Mouse (Mus musculus) kidney, postnatal 14 days (tissue): ENCODE measurements around the gene Prrg2.
A peak's percentile ranks its signal among the peaks of the same experiment; 100 is the strongest.

ENCODE experiments used
- DNase-seq: peaks from one replicate; pipeline ENCODE4 v3.0.0; 2022; ENCODE audit warnings: mixed read lengths

Gene Prrg2

DNA sequence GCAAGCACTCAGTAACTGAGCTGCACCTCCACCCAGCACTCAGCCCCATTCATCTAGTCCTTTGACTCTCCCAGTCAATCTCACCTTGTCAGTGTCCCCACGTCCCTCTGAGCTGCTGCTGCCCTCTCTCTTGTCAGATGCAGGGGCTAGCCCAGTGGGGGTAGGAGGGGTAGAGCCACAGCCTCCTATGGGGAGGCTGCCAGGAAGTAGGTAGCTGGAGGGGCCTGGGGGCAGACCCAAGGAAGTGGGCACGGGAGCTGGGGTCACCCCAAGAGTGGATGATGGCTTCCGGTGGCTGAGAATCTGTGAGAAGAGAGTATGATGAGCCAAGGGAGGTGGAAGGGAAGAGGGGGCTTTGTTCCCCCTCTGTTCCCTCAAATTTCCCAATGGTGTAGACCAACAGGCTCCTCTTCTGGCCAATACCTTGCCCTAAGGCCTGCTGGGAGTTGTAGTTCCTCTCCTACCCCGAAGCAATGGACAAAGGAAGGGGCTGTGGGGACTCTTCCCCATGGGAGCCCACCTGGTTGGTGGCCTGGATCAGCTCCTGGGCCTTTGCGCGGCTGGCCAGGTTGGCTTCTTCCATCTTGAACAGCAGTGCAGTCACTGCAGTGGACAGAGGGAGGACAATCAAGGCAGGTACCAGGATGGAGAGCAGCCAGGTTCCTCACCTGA is 57.0 kb downstream of the Prrg2 start:
- no peak for DNase-seq

DNA sequence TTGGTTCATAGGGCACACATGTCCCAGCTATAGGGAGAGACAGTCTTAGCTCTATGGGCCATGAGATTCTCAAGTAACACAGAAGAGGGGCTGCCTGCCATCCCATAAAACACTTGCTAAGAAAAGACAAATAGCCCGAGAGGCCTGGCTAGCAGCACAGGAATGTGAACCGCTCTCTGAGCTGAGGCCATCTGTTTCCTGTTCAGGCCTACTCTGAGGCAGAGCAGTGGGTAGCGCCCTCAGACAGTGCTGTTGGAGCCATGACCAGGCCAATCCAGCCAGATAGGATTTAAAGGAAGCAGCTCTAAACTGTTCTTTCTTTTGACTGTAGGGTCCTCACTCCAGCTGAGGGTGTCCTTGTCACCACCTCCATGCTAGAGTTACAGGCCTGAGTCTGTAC is 57.9 kb downstream of the Prrg2 start:
- peak; percentile 50 for DNase-seq
